Mouse (Mus musculus): ENCODE measurements at regions not wholly inside any gene's neighbourhood (a gene's known extent, or its start where the extent isn't known, plus 50 kb on each side); places are given as distances from the start of the nearest gene placed in this dataset.

GRCm38 (mm10) chr2:50520169-50520568, 223.6 kb upstream of the Mmadhc start:
- Histone ChIP-seq H3K4me1 (replicated peaks; ENCODE audit: control insufficient read depth, insufficient read depth, low read length) (no peaks in the 10 kb centered on the region), H3K4me2 (replicated peaks; ENCODE audit: low read depth) (no peak overlapping the region), H3K4me3 (ENCODE audit: low read depth, low read length) (no peak overlapping the region), H3K27ac (ENCODE audit: low read depth, low read length) (no peak overlapping the region), H3K36me3 (ENCODE audit: control insufficient read depth, insufficient read depth) (no peaks in the 10 kb centered on the region), H3K27me3 (replicated peaks; ENCODE audit: control insufficient read depth, insufficient read depth, low read length) (no peaks in the 10 kb centered on the region), H3K9me3 (ENCODE audit: control insufficient read depth) (no peaks in the 10 kb centered on the region), H3K9ac (ENCODE audit: low read depth, low read length) (no peak overlapping the region)
- TF ChIP-seq CTCF (IDR thresholded peaks at IDR 0.05; ENCODE audit: low read depth): no peak
- 41% methylated on average over 8 of the region's 8 CpGs for WGBS
- no peak for ATAC-seq

GRCm38 (mm10) chr2:50519129-50519504, 222.5 kb upstream of the Mmadhc start:
- ATAC-seq: no peak
- H3K4me2 ChIP-seq (replicated peaks; ENCODE audit: low read depth): no peak overlapping the region
- H3K4me3 ChIP-seq (ENCODE audit: low read depth, low read length): no peak overlapping the region

GRCm38 (mm10) chr2:50518371-50519128, 221.9 kb upstream of the Mmadhc start:
- no peak; the same call in 1 of the 2 replicates for TF ChIP-seq CTCF (IDR thresholded peaks at IDR 0.05; ENCODE audit: low read depth)
- WGBS: 50% methylated on average over 10 of the region's 10 CpGs
- no peak for ATAC-seq
- H3K27ac ChIP-seq (ENCODE audit: low read depth, low read length): no peak overlapping the region
- no peak overlapping the region for H3K4me3 ChIP-seq (ENCODE audit: low read depth, low read length)
- H3K9ac ChIP-seq (ENCODE audit: low read depth, low read length): no peak overlapping the region
- no peaks in the 10 kb centered on the region for H3K4me1 ChIP-seq (replicated peaks; ENCODE audit: control insufficient read depth, insufficient read depth, low read length)
- H3K36me3 ChIP-seq (ENCODE audit: control insufficient read depth, insufficient read depth): no peaks in the 10 kb centered on the region
- no peaks in the 10 kb centered on the region for H3K9me3 ChIP-seq (ENCODE audit: control insufficient read depth)
- H3K4me2 ChIP-seq (replicated peaks; ENCODE audit: low read depth): no peak overlapping the region
- no peaks in the 10 kb centered on the region for H3K27me3 ChIP-seq (replicated peaks; ENCODE audit: control insufficient read depth, insufficient read depth, low read length)

More at GRCm38 (mm10) chr2:50519129-50519504, 222.5 kb upstream of the Mmadhc start:
- Histone ChIP-seq H3K27ac (ENCODE audit: low read depth, low read length) (no peak overlapping the region), H3K9me3 (ENCODE audit: control insufficient read depth) (no peaks in the 10 kb centered on the region), H3K27me3 (replicated peaks; ENCODE audit: control insufficient read depth, insufficient read depth, low read length) (no peaks in the 10 kb centered on the region), H3K4me1 (replicated peaks; ENCODE audit: control insufficient read depth, insufficient read depth, low read length) (no peaks in the 10 kb centered on the region), H3K9ac (ENCODE audit: low read depth, low read length) (no peak overlapping the region), H3K36me3 (ENCODE audit: control insufficient read depth, insufficient read depth) (no peaks in the 10 kb centered on the region)
- WGBS: 86% methylated on average over 1 of the region's 1 CpGs
- TF ChIP-seq CTCF (IDR thresholded peaks at IDR 0.05; ENCODE audit: low read depth): no peak

- Histone ChIP-seq H3K4me2 (replicated peaks; ENCODE audit: low read depth) (no peak overlapping the region), H3K27ac (ENCODE audit: low read depth, low read length) (no peak overlapping the region), H3K9me3 (ENCODE audit: control insufficient read depth) (no peaks in the 10 kb centered on the region), H3K36me3 (ENCODE audit: control insufficient read depth, insufficient read depth) (no peaks in the 10 kb centered on the region), H3K4me3 (ENCODE audit: low read depth, low read length) (no peak overlapping the region), H3K27me3 (replicated peaks; ENCODE audit: control insufficient read depth, insufficient read depth, low read length) (no peaks in the 10 kb centered on the region), H3K9ac (ENCODE audit: low read depth, low read length) (no peak overlapping the region), H3K4me1 (replicated peaks; ENCODE audit: control insufficient read depth, insufficient read depth, low read length) (no peaks in the 10 kb centered on the region)
- ATAC-seq: peak; percentile 73
- TF ChIP-seq CTCF (IDR thresholded peaks at IDR 0.05; ENCODE audit: low read depth): no peak
- 72% methylated on average over 4 of the region's 4 CpGs for WGBS
Measured at GRCm38 (mm10) chr2:50513276-50513675, 216.7 kb upstream of the Mmadhc start.

- Histone ChIP-seq H3K4me3 (ENCODE audit: low read depth, low read length) (no peak overlapping the region), H3K27me3 (replicated peaks; ENCODE audit: control insufficient read depth, insufficient read depth, low read length) (no peaks in the 10 kb centered on the region), H3K4me2 (replicated peaks; ENCODE audit: low read depth) (no peak overlapping the region), H3K9me3 (ENCODE audit: control insufficient read depth) (no peaks in the 10 kb centered on the region), H3K4me1 (replicated peaks; ENCODE audit: control insufficient read depth, insufficient read depth, low read length) (no peaks in the 10 kb centered on the region), H3K36me3 (ENCODE audit: control insufficient read depth, insufficient read depth) (no peaks in the 10 kb centered on the region), H3K27ac (ENCODE audit: low read depth, low read length) (no peak overlapping the region), H3K9ac (ENCODE audit: low read depth, low read length) (no peak overlapping the region)
- no peak for ATAC-seq
- TF ChIP-seq CTCF (IDR thresholded peaks at IDR 0.05; ENCODE audit: low read depth): no peak
- 83% methylated on average over 8 of the region's 8 CpGs for WGBS
Measured at GRCm38 (mm10) chr2:50498713-50499112, 202.1 kb upstream of the Mmadhc start.

GRCm38 (mm10) chr2:50496057-50496433, 199.4 kb upstream of the Mmadhc start:
- no peaks in the 10 kb centered on the region for H3K27me3 ChIP-seq (replicated peaks; ENCODE audit: control insufficient read depth, insufficient read depth, low read length)
- no peak overlapping the region for H3K27ac ChIP-seq (ENCODE audit: low read depth, low read length)
- H3K9me3 ChIP-seq (ENCODE audit: control insufficient read depth): no peaks in the 10 kb centered on the region
- H3K4me1 ChIP-seq (replicated peaks; ENCODE audit: control insufficient read depth, insufficient read depth, low read length): no peaks in the 10 kb centered on the region
- no peak overlapping the region for H3K9ac ChIP-seq (ENCODE audit: low read depth, low read length)
- no peak for ATAC-seq
- WGBS: 87% methylated on average over 3 of the region's 3 CpGs
- no peaks in the 10 kb centered on the region for H3K36me3 ChIP-seq (ENCODE audit: control insufficient read depth, insufficient read depth)
- H3K4me2 ChIP-seq (replicated peaks; ENCODE audit: low read depth): no peak overlapping the region
- no peak for TF ChIP-seq CTCF (IDR thresholded peaks at IDR 0.05; ENCODE audit: low read depth)
- no peak overlapping the region for H3K4me3 ChIP-seq (ENCODE audit: low read depth, low read length)
